Mouse (Mus musculus): ENCODE measurements around the gene Rrm1. TPM values are rescaled to one million over a fixed set of nuclear protein-coding genes. Genes with fewer than 3 reads are reported as not detected.

Rrm1 gene
- polyA plus RNA-seq, 2 experiments: 107 to 185 TPM

DNA sequence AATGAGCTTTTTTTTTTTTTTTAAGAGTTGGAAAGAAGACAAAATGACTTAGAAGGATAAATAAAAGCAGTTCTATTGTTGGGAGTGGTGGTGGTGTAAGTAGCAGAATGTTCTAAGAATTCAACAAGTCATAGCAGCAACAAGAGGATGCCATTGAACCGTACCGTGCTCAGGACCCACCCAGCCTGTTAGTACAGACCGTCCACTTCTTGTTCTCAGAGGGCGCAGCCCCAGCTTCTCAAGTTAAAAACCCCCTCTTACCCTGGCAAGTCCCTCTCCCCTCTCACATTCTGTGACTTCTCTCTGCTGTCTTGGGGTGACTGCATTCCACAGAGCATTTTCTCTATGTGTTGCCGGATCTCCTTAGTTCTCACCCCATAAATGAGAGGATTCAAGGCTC, 35.1 kb downstream of the Rrm1 start:
- 87% methylated on average over 5 of the region's 5 CpGs for WGBS (ENCODE audit: insufficient replicate concordance)
- H3K4me1 ChIP-seq (replicated peaks; ENCODE audit: control insufficient read depth in 2 of 2, insufficient read depth in 2 of 2, low read length in 1 of 2): peaks cover 0 to 6% of the 10 kb centered on the region in 2 experiments; a peak in 1 of 4 replicates
- no peaks in the 10 kb centered on the region for H3K9me3 ChIP-seq (ENCODE audit: control insufficient read depth, low read length)
- H3K9ac ChIP-seq (replicated peaks): no peak overlapping the region
- H3K27me3 ChIP-seq (ENCODE audit: control insufficient read depth, insufficient read depth, low read length): no peaks in the 10 kb centered on the region
- DNase-seq (ENCODE audit: low read depth in 3 of 3, low spot score in 3 of 3) (no peak), ATAC-seq (ENCODE audit: insufficient read depth) (no peak)
- H3K4me3 ChIP-seq (ENCODE audit: insufficient read depth in 1 of 2, low read depth in 2 of 2, low read length in 2 of 2): no peak overlapping the region
- no peak for TF ChIP-seq EP300 (IDR thresholded peaks at IDR 0.05; ENCODE audit: low read depth)
- TF ChIP-seq CTCF (IDR thresholded peaks at IDR 0.05; ENCODE audit: low read depth): no peak
- no peak overlapping the region for H3K27ac ChIP-seq
- no peak overlapping the region for H3K4me2 ChIP-seq (ENCODE audit: low read depth)
- H3K36me3 ChIP-seq (replicated peaks; ENCODE audit: control insufficient read depth, insufficient read depth, low read depth): no peaks in the 10 kb centered on the region

DNA sequence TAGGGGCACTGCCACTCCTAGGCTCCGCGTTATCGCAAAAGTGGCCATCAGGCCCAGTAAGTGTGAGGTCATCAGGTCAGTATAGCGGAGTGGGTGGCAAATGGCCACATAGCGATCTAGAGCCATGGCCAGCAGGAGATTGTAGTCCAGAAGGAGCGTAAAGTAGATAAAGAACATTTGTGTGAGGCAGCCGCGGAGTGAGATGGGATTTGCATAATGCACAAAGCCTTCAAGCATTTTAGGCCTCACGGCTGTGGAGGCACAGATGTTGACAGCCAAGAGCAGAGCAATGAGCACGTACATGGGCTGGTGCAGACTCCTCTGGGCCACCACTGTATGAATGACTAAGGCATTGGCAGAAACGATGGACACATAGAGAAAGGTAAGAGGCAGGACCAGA, 35.9 kb downstream of the Rrm1 start:
- TF ChIP-seq EP300 (IDR thresholded peaks at IDR 0.05; ENCODE audit: low read depth) (no peak), CTCF (IDR thresholded peaks at IDR 0.05; ENCODE audit: low read depth) (peak; percentile 38)
- no peaks in the 10 kb centered on the region for H3K9me3 ChIP-seq (ENCODE audit: control insufficient read depth, low read length)
- H3K27ac ChIP-seq: no peak overlapping the region
- H3K36me3 ChIP-seq (replicated peaks; ENCODE audit: control insufficient read depth, insufficient read depth, low read depth): no peaks in the 10 kb centered on the region
- no peak for ATAC-seq (ENCODE audit: insufficient read depth)
- no peak overlapping the region for H3K4me3 ChIP-seq (ENCODE audit: insufficient read depth in 1 of 2, low read depth in 2 of 2, low read length in 2 of 2)
- no peak overlapping the region for H3K4me2 ChIP-seq (ENCODE audit: low read depth)
- H3K4me1 ChIP-seq (replicated peaks; ENCODE audit: control insufficient read depth in 2 of 2, insufficient read depth in 2 of 2, low read length in 1 of 2): peaks cover 0 to 6% of the 10 kb centered on the region in 2 experiments; a peak in 1 of 4 replicates
- no peak overlapping the region for H3K9ac ChIP-seq (replicated peaks)
- no peaks in the 10 kb centered on the region for H3K27me3 ChIP-seq (ENCODE audit: control insufficient read depth, insufficient read depth, low read length)
- 87% methylated on average over 11 of the region's 11 CpGs for WGBS (ENCODE audit: insufficient replicate concordance)
- DNase-seq (ENCODE audit: low read depth in 3 of 3, low spot score in 3 of 3): no peak

- Histone ChIP-seq H3K27ac (no peak overlapping the region), H3K9me3 (ENCODE audit: control insufficient read depth, low read length) (no peaks in the 10 kb centered on the region), H3K4me3 (ENCODE audit: insufficient read depth in 1 of 2, low read depth in 2 of 2, low read length in 2 of 2) (no peak overlapping the region), H3K27me3 (ENCODE audit: control insufficient read depth, insufficient read depth, low read length) (no peaks in the 10 kb centered on the region), H3K4me1 (replicated peaks; ENCODE audit: control insufficient read depth in 2 of 2, insufficient read depth in 2 of 2, low read length in 1 of 2) (peaks cover 3 to 11% of the 10 kb centered on the region in 2 experiments), H3K36me3 (replicated peaks; ENCODE audit: control insufficient read depth, insufficient read depth, low read depth) (no peaks in the 10 kb centered on the region), H3K4me2 (ENCODE audit: low read depth) (no peak overlapping the region), H3K9ac (replicated peaks) (no peak overlapping the region)
- TF ChIP-seq CTCF (IDR thresholded peaks at IDR 0.05; ENCODE audit: low read depth): no peak
- TF ChIP-seq EP300 (IDR thresholded peaks at IDR 0.05; ENCODE audit: low read depth): no peak
- DNase-seq (ENCODE audit: low read depth in 3 of 3, low spot score in 3 of 3) (peak in 1 of 3 experiments; percentile 12), ATAC-seq (ENCODE audit: insufficient read depth) (peak; percentile 31; the same call in 1 of the 2 replicates)
- 57% methylated on average over 4 of the region's 4 CpGs for WGBS (ENCODE audit: insufficient replicate concordance)
Observed at GRCm38 (mm10) chr7:102478425-102478824, 36.9 kb downstream of the Rrm1 start.

DNA sequence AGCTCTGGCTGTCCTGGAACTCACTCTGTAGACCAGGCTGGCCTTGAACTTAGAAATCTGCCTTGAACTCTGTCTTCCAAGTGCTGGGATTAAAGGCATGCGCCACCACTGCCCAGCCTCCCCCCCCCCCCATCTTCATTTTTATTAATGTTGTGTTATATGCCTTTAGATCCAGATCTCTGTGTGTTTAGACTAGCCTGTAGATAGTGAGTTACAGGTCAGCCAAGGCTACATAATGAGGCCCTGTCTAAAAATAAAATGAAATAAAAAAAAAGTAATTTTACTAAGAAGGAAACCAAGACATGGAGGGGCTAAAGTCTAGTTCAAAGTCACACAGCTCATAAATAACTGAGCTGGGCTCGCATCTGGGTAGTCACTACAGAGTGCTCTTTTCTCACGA, 37.4 kb downstream of the Rrm1 start:
- Histone ChIP-seq H3K4me2 (ENCODE audit: low read depth) (no peak overlapping the region), H3K36me3 (replicated peaks; ENCODE audit: control insufficient read depth, insufficient read depth, low read depth) (no peaks in the 10 kb centered on the region), H3K27ac (no peak overlapping the region), H3K9ac (replicated peaks) (no peak overlapping the region), H3K27me3 (ENCODE audit: control insufficient read depth, insufficient read depth, low read length) (no peaks in the 10 kb centered on the region), H3K4me3 (ENCODE audit: insufficient read depth in 1 of 2, low read depth in 2 of 2, low read length in 2 of 2) (no peak overlapping the region), H3K9me3 (ENCODE audit: control insufficient read depth, low read length) (no peaks in the 10 kb centered on the region), H3K4me1 (replicated peaks; ENCODE audit: control insufficient read depth in 2 of 2, insufficient read depth in 2 of 2, low read length in 1 of 2) (peaks cover 4 to 15% of the 10 kb centered on the region in 2 experiments)
- 67% methylated on average over 3 of the region's 3 CpGs for WGBS (ENCODE audit: insufficient replicate concordance)
- ATAC-seq (ENCODE audit: insufficient read depth): no peak
- TF ChIP-seq CTCF (IDR thresholded peaks at IDR 0.05; ENCODE audit: low read depth): no peak
- no peak for TF ChIP-seq EP300 (IDR thresholded peaks at IDR 0.05; ENCODE audit: low read depth)
- no peak for DNase-seq (ENCODE audit: low read depth in 3 of 3, low spot score in 3 of 3)

GRCm38 (mm10) chr7:102479368-102480078, 38.0 kb downstream of the Rrm1 start:
- DNase-seq (ENCODE audit: low read depth in 3 of 3, low spot score in 3 of 3) (no peak), ATAC-seq (ENCODE audit: insufficient read depth) (no peak)
- H3K9me3 ChIP-seq (ENCODE audit: control insufficient read depth, low read length): no peaks in the 10 kb centered on the region
- 66% methylated on average over 5 of the region's 5 CpGs for WGBS (ENCODE audit: insufficient replicate concordance)
- TF ChIP-seq EP300 (IDR thresholded peaks at IDR 0.05; ENCODE audit: low read depth) (no peak), CTCF (IDR thresholded peaks at IDR 0.05; ENCODE audit: low read depth) (no peak)
- no peaks in the 10 kb centered on the region for H3K36me3 ChIP-seq (replicated peaks; ENCODE audit: control insufficient read depth, insufficient read depth, low read depth)
- H3K9ac ChIP-seq (replicated peaks): no peak overlapping the region
- H3K4me3 ChIP-seq (ENCODE audit: insufficient read depth in 1 of 2, low read depth in 2 of 2, low read length in 2 of 2): no peak overlapping the region
- no peak overlapping the region for H3K4me2 ChIP-seq (ENCODE audit: low read depth)
- no peak overlapping the region for H3K27ac ChIP-seq
- no peaks in the 10 kb centered on the region for H3K27me3 ChIP-seq (ENCODE audit: control insufficient read depth, insufficient read depth, low read length)
- peaks cover 4 to 15% of the 10 kb centered on the region in 2 experiments for H3K4me1 ChIP-seq (replicated peaks; ENCODE audit: control insufficient read depth in 2 of 2, insufficient read depth in 2 of 2, low read length in 1 of 2)
